Mouse (Mus musculus): ENCODE data around the gene Slc2a13.

DNA sequence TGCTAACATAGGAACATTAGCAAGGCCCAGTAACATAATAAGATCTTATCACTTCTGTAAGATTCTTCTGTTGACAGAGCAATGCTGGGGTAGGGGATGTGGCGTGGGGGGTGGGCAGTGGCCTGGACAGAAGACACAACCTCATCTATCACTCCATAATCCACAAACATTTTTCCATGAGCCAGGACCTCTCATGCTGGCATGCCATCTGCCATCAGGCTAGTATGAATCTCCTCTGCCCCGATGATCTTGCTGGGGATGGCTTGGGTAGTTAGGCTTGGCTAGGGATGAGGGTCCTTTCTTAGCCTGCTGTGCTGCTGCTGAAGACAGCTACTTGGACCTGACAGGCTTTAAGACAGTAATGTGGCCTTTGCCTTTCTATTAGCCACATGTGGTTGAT, 190.5 kb downstream of the Slc2a13 start:
- TF ChIP-seq GATA1 (IDR thresholded peaks at IDR 0.05; ENCODE audit: borderline replicate concordance, low read length) (no peak), FLI1 (IDR thresholded peaks at IDR 0.05; ENCODE audit: low read length) (no peak)
